Mouse (Mus musculus): ENCODE data around the gene Gm20388. TPM values are rescaled to one million over a fixed set of nuclear protein-coding genes. Genes with fewer than 3 reads are reported as not detected.
A peak's percentile ranks its signal among the peaks of the same experiment; 100 is the strongest.

The Gm20388 gene
- polyA plus RNA-seq, 1 experiment: 28.1 TPM

DNA sequence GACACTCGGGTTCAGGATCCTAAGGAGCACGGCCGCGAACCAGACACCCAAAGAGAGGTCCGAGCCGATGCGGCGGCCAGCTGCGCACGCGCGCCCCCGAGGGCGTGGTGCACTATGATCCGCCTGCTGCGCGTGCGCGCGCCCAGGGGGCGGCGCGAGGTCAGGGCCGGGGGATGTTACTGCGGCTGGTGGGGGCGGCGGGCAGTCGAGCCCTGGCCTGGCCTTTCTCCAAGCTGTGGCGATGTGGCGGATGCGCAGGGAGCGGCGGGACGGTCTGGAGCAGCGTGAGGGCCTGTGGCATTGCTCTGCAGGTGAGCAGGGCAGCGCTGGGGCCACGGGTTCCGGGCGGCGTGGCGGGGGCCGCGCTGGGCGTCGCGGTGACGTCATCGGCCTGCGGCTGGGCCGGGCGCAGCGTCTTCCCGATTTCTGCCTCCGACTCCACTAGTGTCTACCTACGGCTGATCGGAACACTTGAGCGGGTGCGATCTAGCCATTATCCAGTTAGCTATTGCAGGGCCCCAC lies 3567.2 kb downstream of the Gm20388 start, which contains the start of gene Afg3l1:
TSS of gene Afg3l1 (plus strand) at position 167 of the 522 bp plus-strand sequence.
- Histone ChIP-seq H3K36me3 (ENCODE audit: control insufficient read depth, insufficient read depth, low read length, poor library complexity, severe bottlenecking) (peaks cover 8% of the 10 kb centered on the region), H3K4me1 (ENCODE audit: control insufficient read depth, insufficient read depth, low read length) (peaks cover 3% of the 10 kb centered on the region), H3K9ac (ENCODE audit: low read depth, poor library complexity, severe bottlenecking) (peak within 1 kb of the TSS; percentile 82), H3K27ac (ENCODE audit: insufficient read depth, low read length) (peak within 1 kb of the TSS; percentile 27; the same call in 1 of the 2 replicates), H3K27me3 (ENCODE audit: control insufficient read depth, insufficient read depth, low read length, poor library complexity, severe bottlenecking) (no peaks in the 10 kb centered on the region), H3K4me3 (ENCODE audit: low read depth, low read length) (peak within 1 kb of the TSS; percentile 78), H3K9me3 (replicated peaks; ENCODE audit: control insufficient read depth, insufficient read depth, low read length, poor library complexity, severe bottlenecking) (no peaks in the 10 kb centered on the region)
- TF ChIP-seq EP300 (IDR thresholded peaks at IDR 0.05; ENCODE audit: insufficient read depth, low read depth, low read length) (no peak), POLR2A (IDR thresholded peaks at IDR 0.05; ENCODE audit: insufficient read depth, low read length) (peak; percentile 82), CTCF (IDR thresholded peaks at IDR 0.05; ENCODE audit: low read depth, low read length) (no peak)

DNA sequence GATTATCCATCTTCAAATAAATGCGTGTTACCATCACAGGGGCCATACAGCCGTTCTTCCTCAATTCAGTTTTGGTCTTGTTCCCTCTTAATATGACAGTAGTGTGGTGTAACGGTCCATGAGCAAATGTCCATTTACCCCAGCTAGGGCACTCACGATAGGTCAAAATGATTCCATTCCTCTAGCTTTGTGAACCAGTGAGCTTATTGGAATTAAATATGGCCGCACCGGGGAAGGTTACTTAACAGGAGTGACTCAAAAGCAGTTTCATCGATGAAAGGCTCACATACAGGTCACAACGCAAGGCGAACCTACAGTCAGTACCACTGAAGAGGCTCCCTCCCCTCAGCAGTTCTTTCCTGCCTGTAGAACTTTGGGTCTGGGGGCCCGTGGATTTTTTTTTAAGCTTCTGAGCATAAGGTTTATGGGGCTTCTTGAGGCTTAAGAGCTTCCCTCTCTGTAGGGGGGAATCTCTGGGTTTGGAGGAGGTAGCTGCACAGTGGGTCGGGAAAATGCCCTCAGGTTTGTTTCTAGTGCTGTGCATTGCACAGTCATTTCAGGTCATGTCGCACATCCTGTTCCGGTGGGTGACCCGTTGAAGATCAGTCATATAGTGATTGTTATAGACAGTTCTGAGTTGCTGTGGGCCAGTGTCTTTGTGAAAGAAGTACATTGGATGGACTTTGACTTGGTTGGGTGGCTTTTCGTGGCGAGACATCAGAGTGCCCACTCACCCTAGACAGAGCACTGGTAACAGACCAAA lies 3568.0 kb downstream of the Gm20388 start:
- peak overlapping the region; percentile 78 for H3K4me3 ChIP-seq (ENCODE audit: low read depth, low read length)
- peak overlapping the region; percentile 82 for H3K9ac ChIP-seq (ENCODE audit: low read depth, poor library complexity, severe bottlenecking)
- H3K9me3 ChIP-seq (replicated peaks; ENCODE audit: control insufficient read depth, insufficient read depth, low read length, poor library complexity, severe bottlenecking): no peaks in the 10 kb centered on the region
- H3K27me3 ChIP-seq (ENCODE audit: control insufficient read depth, insufficient read depth, low read length, poor library complexity, severe bottlenecking): no peaks in the 10 kb centered on the region
- H3K27ac ChIP-seq (ENCODE audit: insufficient read depth, low read length): no peak overlapping the region
- H3K36me3 ChIP-seq (ENCODE audit: control insufficient read depth, insufficient read depth, low read length, poor library complexity, severe bottlenecking): peaks cover 8% of the 10 kb centered on the region
- peaks cover 3% of the 10 kb centered on the region for H3K4me1 ChIP-seq (ENCODE audit: control insufficient read depth, insufficient read depth, low read length)
- TF ChIP-seq CTCF (IDR thresholded peaks at IDR 0.05; ENCODE audit: low read depth, low read length) (no peak), POLR2A (IDR thresholded peaks at IDR 0.05; ENCODE audit: insufficient read depth, low read length) (no peak), EP300 (IDR thresholded peaks at IDR 0.05; ENCODE audit: insufficient read depth, low read depth, low read length) (no peak)

DNA sequence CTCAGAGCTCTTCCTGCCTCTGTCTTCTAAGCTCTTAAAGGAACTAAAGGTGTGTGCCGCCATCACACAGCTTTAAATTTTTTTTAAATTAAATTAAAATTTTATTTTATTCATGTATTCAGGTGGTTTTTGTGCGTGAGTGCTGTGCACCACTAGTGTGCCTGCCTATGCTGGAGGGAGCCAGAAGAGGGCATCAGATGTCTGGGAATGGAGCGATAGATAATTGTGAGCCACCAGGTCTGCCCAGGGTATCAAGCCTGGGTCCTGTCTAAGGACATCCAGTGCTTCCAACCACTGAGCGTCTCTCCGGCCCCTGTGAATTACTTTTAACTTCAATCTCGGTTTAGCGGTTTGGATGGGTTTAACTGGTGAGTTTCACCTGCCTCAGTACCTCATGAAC lies 3572.0 kb downstream of the Gm20388 start:
- H3K9ac ChIP-seq (ENCODE audit: low read depth, poor library complexity, severe bottlenecking): no peak overlapping the region
- H3K36me3 ChIP-seq (ENCODE audit: control insufficient read depth, insufficient read depth, low read length, poor library complexity, severe bottlenecking): peaks cover 35% of the 10 kb centered on the region
- TF ChIP-seq POLR2A (IDR thresholded peaks at IDR 0.05; ENCODE audit: insufficient read depth, low read length) (no peak), EP300 (IDR thresholded peaks at IDR 0.05; ENCODE audit: insufficient read depth, low read depth, low read length) (no peak), CTCF (IDR thresholded peaks at IDR 0.05; ENCODE audit: low read depth, low read length) (peak; percentile 69)
- H3K27ac ChIP-seq (ENCODE audit: insufficient read depth, low read length): no peak overlapping the region
- H3K4me1 ChIP-seq (ENCODE audit: control insufficient read depth, insufficient read depth, low read length): peaks cover 1% of the 10 kb centered on the region
- H3K9me3 ChIP-seq (replicated peaks; ENCODE audit: control insufficient read depth, insufficient read depth, low read length, poor library complexity, severe bottlenecking): no peaks in the 10 kb centered on the region
- no peaks in the 10 kb centered on the region for H3K27me3 ChIP-seq (ENCODE audit: control insufficient read depth, insufficient read depth, low read length, poor library complexity, severe bottlenecking)
- no peak overlapping the region for H3K4me3 ChIP-seq (ENCODE audit: low read depth, low read length)

DNA sequence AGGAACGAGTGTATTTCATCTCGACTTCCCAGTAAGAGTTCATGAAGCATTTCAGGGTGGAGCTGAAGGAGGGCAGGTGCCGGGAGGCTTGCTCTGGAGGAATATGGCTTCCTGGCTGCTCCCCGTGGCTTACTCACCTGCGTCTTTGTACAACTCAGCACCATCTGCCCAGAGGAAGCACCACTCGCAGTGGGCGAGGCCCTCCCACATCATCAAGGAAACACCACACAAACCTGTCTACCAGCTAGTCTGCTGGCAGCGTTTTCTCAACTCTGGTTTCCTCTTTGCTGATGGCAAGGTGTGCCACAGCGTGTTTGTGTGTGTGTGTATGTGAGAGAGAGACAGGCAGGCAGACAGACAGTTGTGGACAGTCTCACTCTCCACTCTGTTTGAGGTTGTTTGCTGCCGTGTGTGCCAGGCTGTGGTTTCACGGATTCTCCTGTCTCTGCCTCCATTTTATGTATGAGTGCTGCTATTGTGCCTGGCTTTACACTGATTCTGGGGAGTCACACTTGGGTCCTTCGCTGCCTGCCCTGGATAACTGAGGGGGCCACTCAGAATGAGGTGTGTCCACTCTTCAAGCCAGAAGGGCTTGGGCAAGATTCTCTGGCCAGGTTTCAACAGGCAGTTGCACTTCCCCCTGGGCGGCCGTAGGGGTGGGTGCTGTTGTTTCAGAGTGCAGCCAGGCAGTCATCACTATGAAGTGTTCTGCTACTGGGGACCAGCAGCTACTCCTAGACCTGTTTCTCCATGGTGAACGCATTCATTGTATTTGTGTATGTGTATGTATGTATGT lies 3580.8 kb downstream of the Gm20388 start:
- Histone ChIP-seq H3K27me3 (ENCODE audit: control insufficient read depth, insufficient read depth, low read length, poor library complexity, severe bottlenecking) (no peaks in the 10 kb centered on the region), H3K4me1 (ENCODE audit: control insufficient read depth, insufficient read depth, low read length) (no peaks in the 10 kb centered on the region), H3K9ac (ENCODE audit: low read depth, poor library complexity, severe bottlenecking) (no peak overlapping the region), H3K27ac (ENCODE audit: insufficient read depth, low read length) (no peak overlapping the region), H3K4me3 (ENCODE audit: low read depth, low read length) (no peak overlapping the region), H3K9me3 (replicated peaks; ENCODE audit: control insufficient read depth, insufficient read depth, low read length, poor library complexity, severe bottlenecking) (no peaks in the 10 kb centered on the region), H3K36me3 (ENCODE audit: control insufficient read depth, insufficient read depth, low read length, poor library complexity, severe bottlenecking) (peaks cover 80% of the 10 kb centered on the region)
- TF ChIP-seq CTCF (IDR thresholded peaks at IDR 0.05; ENCODE audit: low read depth, low read length): no peak
- no peak for TF ChIP-seq POLR2A (IDR thresholded peaks at IDR 0.05; ENCODE audit: insufficient read depth, low read length)
- TF ChIP-seq EP300 (IDR thresholded peaks at IDR 0.05; ENCODE audit: insufficient read depth, low read depth, low read length): no peak

DNA sequence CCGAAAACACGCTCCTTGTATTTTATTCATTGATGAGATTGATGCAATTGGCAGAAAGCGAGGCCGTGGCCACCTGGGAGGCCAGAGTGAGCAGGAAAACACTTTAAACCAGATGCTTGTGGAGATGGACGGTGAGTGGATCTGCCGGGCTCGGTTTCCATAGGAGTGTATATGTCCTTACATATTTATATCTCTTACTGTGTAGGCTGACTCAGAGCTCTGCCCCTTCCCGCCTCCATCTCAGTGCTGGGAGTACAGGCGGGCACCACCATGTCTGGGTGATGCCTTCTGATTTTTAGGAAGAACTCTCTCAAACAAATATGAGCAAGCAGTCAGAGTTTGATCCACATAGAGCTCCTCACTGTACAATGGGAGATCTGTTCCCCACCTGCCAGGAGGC lies 3582.3 kb downstream of the Gm20388 start:
- H3K9me3 ChIP-seq (replicated peaks; ENCODE audit: control insufficient read depth, insufficient read depth, low read length, poor library complexity, severe bottlenecking): no peaks in the 10 kb centered on the region
- TF ChIP-seq POLR2A (IDR thresholded peaks at IDR 0.05; ENCODE audit: insufficient read depth, low read length) (no peak), CTCF (IDR thresholded peaks at IDR 0.05; ENCODE audit: low read depth, low read length) (no peak), EP300 (IDR thresholded peaks at IDR 0.05; ENCODE audit: insufficient read depth, low read depth, low read length) (no peak)
- no peaks in the 10 kb centered on the region for H3K4me1 ChIP-seq (ENCODE audit: control insufficient read depth, insufficient read depth, low read length)
- H3K36me3 ChIP-seq (ENCODE audit: control insufficient read depth, insufficient read depth, low read length, poor library complexity, severe bottlenecking): peaks cover 71% of the 10 kb centered on the region
- H3K27me3 ChIP-seq (ENCODE audit: control insufficient read depth, insufficient read depth, low read length, poor library complexity, severe bottlenecking): no peaks in the 10 kb centered on the region
- no peak overlapping the region for H3K27ac ChIP-seq (ENCODE audit: insufficient read depth, low read length)
- H3K9ac ChIP-seq (ENCODE audit: low read depth, poor library complexity, severe bottlenecking): no peak overlapping the region
- no peak overlapping the region for H3K4me3 ChIP-seq (ENCODE audit: low read depth, low read length)

Data from ES-Bruce4 (cell line).